Mouse (Mus musculus) stomach, postnatal 0 days (tissue): Measurements from ENCODE around the gene Nfic. TPM values are rescaled to one million over a fixed set of nuclear protein-coding genes. Genes with fewer than 3 reads are reported as not detected.

Source experiments
- ATAC-seq: fragments of 200-750 bp; cut with Nextera tagmentation; 2 replicates; pipeline ENCODE4 v1.8.0; 2017; ENCODE audit not compliant: low FRiP score, low TSS enrichment
- DNase-seq: peaks from one replicate; pipeline ENCODE4 v3.0.0-alpha.2; 2016; ENCODE audit warnings: low spot score
- H3K27ac ChIP-seq: fragments of 300-500 bp; sonication (generic); replicated peaks from 2 replicates; pipeline ENCODE4 v1.5.1; 2014; ENCODE audit warnings: mild to moderate bottlenecking, control low read depth
- H3K27me3 ChIP-seq: fragments of 300-500 bp; sonication (generic); 2 replicates; pipeline ENCODE4 v1.6.1; 2014; ENCODE audit warnings: low read length; ENCODE audit not compliant: control insufficient read depth, insufficient read depth
- H3K36me3 ChIP-seq: fragments of 300-500 bp; sonication (generic); 2 replicates; pipeline ENCODE4 v1.6.1; 2014; ENCODE audit warnings: low read length, mixed read lengths; ENCODE audit not compliant: control insufficient read depth, insufficient read depth
- H3K4me1 ChIP-seq: fragments of 300-500 bp; sonication (generic); replicated peaks from 2 replicates; pipeline ENCODE4 v1.6.1; 2014; ENCODE audit warnings: antibody characterized with exemption; ENCODE audit not compliant: control insufficient read depth, insufficient read depth
- H3K4me2 ChIP-seq: fragments of 300-500 bp; sonication (generic); replicated peaks from 2 replicates; pipeline ENCODE4 v1.6.1; 2014; ENCODE audit warnings: low read depth, mild to moderate bottlenecking, control low read depth, moderate library complexity
- H3K4me3 ChIP-seq: fragments of 300-500 bp; sonication (generic); 2 replicates; pipeline ENCODE4 v1.5.1; 2014; ENCODE audit warnings: low read depth, low read length, control low read depth
- H3K9ac ChIP-seq: fragments of 300-500 bp; sonication (generic); 2 replicates; pipeline ENCODE4 v1.6.1; 2014; ENCODE audit warnings: mild to moderate bottlenecking, low read length, control low read depth, mixed read lengths
- H3K9me3 ChIP-seq: fragments of 300-500 bp; sonication (generic); 2 replicates; pipeline ENCODE4 v1.6.1; 2016; ENCODE audit warnings: low read length; ENCODE audit not compliant: control insufficient read depth
- CTCF ChIP-seq: IDR thresholded peaks from 2 replicates; pipeline ENCODE4 v1.5.1; 2016; ENCODE audit warnings: antibody characterized with exemption, low read depth, mild to moderate bottlenecking, moderate library complexity
- EP300 ChIP-seq: optimal IDR thresholded peaks from 2 replicates; pipeline ENCODE3; 2016; ENCODE audit warnings: antibody characterized with exemption
- WGBS: fragments of 180-500 bp; shearing (Covaris S2); extraction: QIAGEN DNeasy Blood & Tissue Kit; methylation state at CpG from one replicate; pipeline ENCODE4 v1.1.7; 2014; 5-methylcytosine and 5-hydroxymethylcytosine counted together
- polyA plus RNA-seq: library from polyadenylated mRNA; unstranded; fragments of >200 nt; fragmentation: Nextera tagmentation; extraction: Ambion mirVana; gene quantifications from 2 replicates; pipeline ENCODE4 v1.2.1, GENCODE M21; 2015

The Nfic gene
- polyA plus RNA-seq, 1 experiment from 2014 or later = 40.4 TPM

GRCm38 (mm10) chr10:81427327-81427726, 28.1 kb downstream of the Nfic start:
- peak overlapping the region; percentile 62 for H3K4me3 ChIP-seq
- no peaks in the 10 kb centered on the region for H3K36me3 ChIP-seq
- 35% methylated on average over 3 of the region's 3 CpGs for WGBS
- peaks cover 8% of the 10 kb centered on the region; the same call in 1 of the 2 replicates for H3K4me1 ChIP-seq
- peak overlapping the region; percentile 77 for H3K4me2 ChIP-seq
- ATAC-seq (no peak), DNase-seq (no peak)
- H3K9me3 ChIP-seq = no peaks in the 10 kb centered on the region
- no peaks in the 10 kb centered on the region for H3K27me3 ChIP-seq
- TF ChIP-seq CTCF = no peak
- TF ChIP-seq EP300 = no peak
- no peak overlapping the region for H3K27ac ChIP-seq
- H3K9ac ChIP-seq = peak overlapping the region; percentile 72

- Histone ChIP-seq H3K36me3 (no peaks in the 10 kb centered on the region), H3K4me2 (peak overlapping the region; percentile 77), H3K9ac (peak overlapping the region; percentile 72), H3K27me3 (no peaks in the 10 kb centered on the region), H3K9me3 (no peaks in the 10 kb centered on the region), H3K4me1 (peaks cover 8% of the 10 kb centered on the region; the same call in 1 of the 2 replicates), H3K27ac (peak overlapping the region; percentile 67), H3K4me3 (peak overlapping the region; percentile 62)
- 1% methylated on average over 31 of the region's 38 CpGs for WGBS
- ATAC-seq (no peak), DNase-seq (peak; percentile 69)
- TF ChIP-seq EP300 (no peak), CTCF (no peak)
Measured at GRCm38 (mm10) chr10:81426897-81427296, 28.5 kb downstream of the Nfic start.

- TF ChIP-seq CTCF (no peak), EP300 (no peak)
- DNase-seq = peak; percentile 27
- Histone ChIP-seq H3K4me2 (peak overlapping the region; percentile 77), H3K9ac (peak overlapping the region; percentile 72), H3K27me3 (no peaks in the 10 kb centered on the region), H3K36me3 (no peaks in the 10 kb centered on the region), H3K4me3 (peak overlapping the region; percentile 62), H3K4me1 (peaks cover 8% of the 10 kb centered on the region; the same call in 1 of the 2 replicates), H3K27ac (peak overlapping the region; percentile 70; the same call in 1 of the 2 replicates), H3K9me3 (no peaks in the 10 kb centered on the region)
- no peak for ATAC-seq
- 0% methylated on average over 15 of the region's 33 CpGs for WGBS
Measured at GRCm38 (mm10) chr10:81426081-81426671, 29.3 kb downstream of the Nfic start.

GRCm38 (mm10) chr10:81425236-81425850, 30.1 kb downstream of the Nfic start:
- H3K4me2 ChIP-seq = peak overlapping the region; percentile 77
- H3K4me3 ChIP-seq = peak overlapping the region; percentile 62
- no peaks in the 10 kb centered on the region for H3K27me3 ChIP-seq
- DNase-seq = peak; percentile 30
- H3K9me3 ChIP-seq = no peaks in the 10 kb centered on the region
- H3K36me3 ChIP-seq = no peaks in the 10 kb centered on the region
- WGBS = 48% methylated on average over 10 of the region's 10 CpGs
- H3K27ac ChIP-seq = peak overlapping the region; percentile 70
- ATAC-seq = no peak
- TF ChIP-seq EP300 = no peak
- TF ChIP-seq CTCF = no peak
- peaks cover 8% of the 10 kb centered on the region; the same call in 1 of the 2 replicates for H3K4me1 ChIP-seq
- H3K9ac ChIP-seq = peak overlapping the region; percentile 41; the same call in 1 of the 2 replicates

DNA sequence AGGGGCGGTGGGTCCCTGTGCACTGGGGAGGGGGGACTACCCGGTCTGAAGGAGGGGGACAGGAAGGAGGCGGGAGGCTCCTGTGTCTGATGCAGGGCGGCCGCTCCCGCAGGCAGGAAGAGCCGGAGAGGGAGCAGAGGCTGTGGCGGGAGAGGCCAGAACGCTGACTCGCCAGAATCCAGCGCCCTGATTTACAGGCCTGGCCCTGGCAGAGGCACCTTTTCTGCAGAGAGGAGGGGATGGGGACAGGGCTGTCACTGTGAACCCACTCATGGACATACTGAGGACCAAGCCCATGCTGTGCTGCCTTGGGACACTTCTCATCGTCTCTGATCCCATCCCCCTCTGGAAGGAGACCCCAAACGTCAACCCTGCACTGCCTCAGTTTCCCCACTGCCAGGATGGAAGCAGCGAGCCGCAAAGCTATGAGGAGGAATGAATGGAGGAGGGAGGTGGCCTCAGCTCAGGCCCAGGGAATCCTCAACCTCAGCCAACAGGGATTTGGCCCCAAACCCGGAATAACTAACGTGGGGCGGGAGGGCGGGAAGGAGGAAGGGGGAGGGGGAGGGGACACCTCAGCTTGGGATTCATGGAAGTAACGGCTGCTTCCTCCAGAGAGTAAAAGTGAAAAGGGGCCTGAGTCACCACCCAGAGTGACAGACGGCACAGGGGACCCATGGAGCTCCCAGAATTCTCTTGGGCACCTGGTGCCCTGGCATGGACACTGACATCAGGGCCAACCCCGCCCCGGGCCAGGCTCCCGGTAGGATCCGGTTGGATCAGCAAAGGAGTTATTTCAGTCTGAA, 31.0 kb downstream of the Nfic start:
- H3K9me3 ChIP-seq = no peaks in the 10 kb centered on the region
- H3K27ac ChIP-seq = peak overlapping the region; percentile 70
- WGBS = 7% methylated on average over 21 of the region's 25 CpGs
- H3K9ac ChIP-seq = peak overlapping the region; percentile 41; the same call in 1 of the 2 replicates
- peak overlapping the region; percentile 62 for H3K4me3 ChIP-seq
- H3K36me3 ChIP-seq = no peaks in the 10 kb centered on the region
- TF ChIP-seq CTCF (no peak), EP300 (no peak)
- peak overlapping the region; percentile 77 for H3K4me2 ChIP-seq
- peaks cover 8% of the 10 kb centered on the region; the same call in 1 of the 2 replicates for H3K4me1 ChIP-seq
- ATAC-seq = no peak
- no peaks in the 10 kb centered on the region for H3K27me3 ChIP-seq
- peak; percentile 33 for DNase-seq
